Mouse (Mus musculus) MN1 (cell line): ENCODE results near the gene Kcnq2.

ENCODE experiments used
- DNase-seq: peaks from one replicate; pipeline ENCODE4 v3.0.0-alpha.2; 2016; ENCODE audit warnings: low spot score

Gene Kcnq2

DNA sequence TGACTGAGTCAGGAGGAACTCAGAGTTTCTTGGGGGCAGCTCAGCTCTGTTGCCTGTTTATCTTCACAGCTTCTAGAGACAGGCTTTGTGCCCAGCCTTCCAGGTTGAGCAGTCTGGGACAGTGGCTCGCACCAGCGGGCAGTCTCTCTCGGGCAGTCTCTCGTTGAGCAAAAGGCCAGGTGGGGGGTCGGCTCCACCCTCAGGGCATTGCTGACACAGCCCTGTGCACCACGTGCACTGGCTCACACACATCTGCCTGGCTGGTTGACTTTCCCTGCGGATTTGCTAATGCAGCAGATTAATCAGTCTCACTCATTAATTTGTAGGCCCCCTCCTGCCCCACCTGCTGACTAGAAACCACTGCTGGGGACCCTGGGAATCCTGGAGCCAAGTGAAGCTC, 93.2 kb downstream of the Kcnq2 start:
- no peak for DNase-seq

DNA sequence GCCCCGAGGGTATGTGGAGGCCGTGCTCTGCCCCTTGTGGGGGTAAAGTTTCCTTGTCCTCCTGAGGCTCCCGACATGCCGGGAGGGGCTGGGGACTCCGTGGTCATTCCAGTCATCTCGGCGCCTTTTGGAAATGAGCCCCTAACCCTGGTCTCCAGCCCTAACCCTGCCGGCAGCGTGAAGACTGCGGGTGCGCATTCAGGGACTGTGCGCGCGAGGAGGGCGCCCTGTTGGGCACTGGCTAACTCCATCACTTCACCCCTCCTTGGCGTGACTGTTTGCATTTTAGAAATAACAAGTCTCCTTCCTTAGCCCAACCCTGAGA, 95.8 kb downstream of the Kcnq2 start:
- DNase-seq, result no peak

DNA sequence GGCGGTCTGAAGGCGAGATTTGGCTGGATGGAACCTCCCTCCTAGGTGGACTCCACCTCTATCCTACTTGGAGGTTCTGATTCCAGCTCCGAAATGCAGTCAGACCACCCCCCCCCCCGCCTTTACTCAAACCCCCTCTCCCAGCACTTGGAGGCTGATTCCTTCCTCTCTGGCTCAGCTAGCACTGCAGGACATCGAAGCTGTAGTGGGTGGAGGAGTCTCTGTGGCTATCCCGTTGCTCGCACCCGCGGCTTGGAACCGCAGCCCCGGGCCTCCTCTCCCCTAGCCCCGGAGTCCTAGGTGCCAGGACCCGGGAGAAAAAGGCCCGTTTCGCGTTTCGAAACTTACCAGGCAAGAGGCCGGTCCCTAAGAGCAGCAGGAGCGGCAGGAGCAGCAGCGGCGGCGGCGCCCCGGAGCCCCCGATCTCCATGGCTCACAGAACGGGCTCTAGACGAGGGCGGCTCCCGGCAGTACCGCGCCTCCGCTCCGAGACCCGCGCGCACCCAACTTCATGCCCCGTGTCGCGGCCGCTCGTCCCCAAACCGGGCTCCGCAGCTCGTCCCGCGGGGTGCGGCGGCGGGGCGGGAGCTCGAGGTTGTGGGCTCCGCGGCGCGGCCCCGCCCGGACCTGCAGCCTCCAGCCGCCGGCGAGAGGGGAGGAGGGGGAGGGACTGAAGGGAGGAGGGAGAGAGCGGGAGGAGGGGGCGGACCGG, 96.3 kb downstream of the Kcnq2 start:
- no peak for DNase-seq

DNA sequence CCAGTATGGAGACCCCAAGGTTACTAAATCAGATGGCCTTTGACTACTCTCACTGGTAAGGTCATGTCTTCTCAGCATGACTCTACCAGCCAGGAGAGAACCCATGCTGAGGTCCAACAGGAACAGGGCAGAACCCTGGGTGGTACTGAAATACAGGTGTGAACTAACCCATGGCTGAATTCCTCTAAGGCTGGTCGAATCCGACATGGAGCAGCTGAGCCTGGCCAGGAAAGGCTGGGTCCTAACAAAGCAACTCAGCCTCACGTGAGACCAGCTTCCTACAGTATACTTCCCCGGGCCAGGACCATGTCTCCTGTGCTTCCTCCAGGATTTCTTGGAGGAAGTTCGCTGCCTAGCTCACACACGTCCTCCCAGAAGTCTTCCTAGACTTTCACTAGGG, 98.5 kb downstream of the Kcnq2 start:
- no peak for DNase-seq

DNA sequence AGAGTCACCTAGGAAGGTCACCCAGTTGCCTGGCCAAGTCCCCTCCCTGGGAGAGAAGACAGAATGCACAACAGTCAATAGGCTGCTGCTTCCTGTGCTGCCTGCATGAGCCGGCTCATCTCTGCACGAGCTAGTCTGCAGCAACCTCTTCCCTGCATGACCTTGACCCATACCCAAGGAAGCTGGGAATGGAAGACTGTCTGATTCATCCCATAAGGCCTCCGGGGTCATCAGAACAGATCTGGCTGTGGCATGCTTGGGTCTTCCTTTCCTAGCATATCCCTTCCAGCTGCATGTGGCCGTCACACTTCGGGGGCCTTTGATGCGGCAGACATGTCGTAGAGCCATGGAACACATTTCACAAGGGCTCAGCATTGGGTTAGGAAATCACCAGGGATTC, 99.9 kb downstream of the Kcnq2 start:
- DNase-seq, result no peak

DNA sequence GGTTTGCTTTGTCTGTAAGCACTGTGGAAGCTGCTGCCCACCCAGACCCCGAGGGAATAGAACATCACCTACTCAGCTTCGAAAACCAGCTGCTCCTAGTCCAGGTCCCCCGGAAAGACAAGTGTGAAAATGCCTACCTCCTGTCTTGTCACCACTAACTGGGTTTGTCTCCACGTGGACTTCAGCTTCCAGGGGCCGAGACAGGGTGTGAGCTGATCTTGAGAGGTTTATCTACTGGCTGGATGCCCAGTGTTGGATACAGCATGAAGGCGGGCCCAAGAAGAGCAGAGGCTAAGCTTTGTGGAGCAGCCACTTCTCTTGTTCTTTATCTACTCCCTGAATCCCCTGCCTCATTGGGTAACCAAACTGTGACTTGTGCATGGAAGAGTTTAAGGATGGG, 101.8 kb downstream of the Kcnq2 start:
- DNase-seq, result no peak

DNA sequence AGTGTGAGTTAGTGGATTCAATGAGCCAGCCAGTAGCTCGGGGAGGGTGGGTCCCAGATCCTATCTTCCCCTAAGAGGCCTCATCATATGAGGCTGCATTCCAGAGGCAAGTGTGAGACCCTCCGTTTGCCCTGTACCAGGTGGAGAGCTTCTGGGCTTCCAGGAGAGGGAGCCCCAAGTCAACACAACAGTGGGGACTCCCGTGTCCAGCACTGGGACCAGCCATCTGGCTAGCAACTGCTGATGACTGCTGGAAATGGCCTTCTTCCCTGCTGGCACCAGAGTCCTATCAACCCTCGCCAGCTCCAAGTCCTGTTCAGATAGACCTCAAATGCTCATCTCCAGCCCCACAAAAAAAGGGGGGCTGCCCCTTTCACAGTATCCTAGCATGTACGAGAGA, 102.7 kb downstream of the Kcnq2 start:
- peak; percentile 44 for DNase-seq

DNA sequence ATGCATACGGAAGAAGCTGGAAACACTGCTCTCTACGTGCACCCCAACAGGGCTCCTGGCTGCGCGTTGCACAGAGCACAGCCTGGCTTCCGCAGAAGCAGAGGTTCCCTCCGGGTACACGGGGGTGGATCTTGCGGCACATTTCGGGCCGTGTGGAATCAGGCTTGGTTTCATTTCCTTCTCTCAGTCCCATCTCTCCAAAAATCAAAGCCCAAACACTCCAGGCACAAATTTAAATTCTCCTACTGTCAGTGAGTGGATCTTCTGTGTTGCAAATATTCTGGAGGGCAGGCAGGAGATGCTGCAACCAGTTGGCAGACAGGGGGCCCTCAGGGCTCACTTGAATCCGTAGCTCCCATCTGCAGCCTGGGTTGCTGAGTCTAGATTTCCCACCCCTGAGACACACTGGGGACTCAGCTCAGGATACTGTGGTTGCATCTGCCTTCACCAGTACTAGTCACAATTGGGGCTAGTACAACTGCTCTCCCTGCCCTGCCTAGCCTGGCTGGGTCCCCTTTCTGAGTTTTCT, 103.6 kb downstream of the Kcnq2 start:
- DNase-seq, result no peak
